Mouse (Mus musculus) right cerebral cortex, postnatal 25 days (tissue): ENCODE measurements around the gene Smim22.
A peak's percentile ranks its signal among the peaks of the same experiment; 100 is the strongest.

Source experiments
- DNase-seq: peaks from one replicate; pipeline ENCODE4 v3.0.0; 2022

Gene Smim22

DNA sequence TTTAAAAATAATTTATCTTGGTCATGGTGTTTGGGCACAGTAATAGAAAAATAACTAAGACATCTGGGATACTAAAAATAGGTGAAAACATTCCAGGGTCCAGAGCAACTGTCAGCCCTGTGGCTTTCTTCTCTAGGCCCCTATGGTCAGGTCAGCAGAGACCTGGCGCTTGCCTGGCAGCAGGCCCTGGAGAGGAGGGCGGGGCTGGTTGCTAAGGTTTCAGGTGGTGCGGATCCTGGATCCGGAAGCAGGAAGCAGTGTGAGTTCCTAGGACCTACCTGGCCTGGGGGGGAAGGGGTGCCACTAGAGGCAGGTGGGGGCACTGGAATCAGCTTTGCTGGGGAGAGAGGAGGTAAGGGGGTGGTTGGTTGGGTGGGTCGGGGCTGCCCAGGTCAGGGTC is at the start of gene Smim22:
TSS of gene Smim22 (plus strand) at position 222 of the 400 bp plus-strand sequence.
- no peak for DNase-seq

GRCm38 (mm10) chr16:4957446-4957845 is 49.6 kb upstream of the Smim22 start:
- DNase-seq: no peak

- DNase-seq: no peak
These were observed 46.8 kb upstream of the Smim22 start for GRCm38 (mm10) chr16:4960260-4960659.

- DNase-seq: no peak
These were observed 43.7 kb upstream of the Smim22 start for GRCm38 (mm10) chr16:4963346-4963745.

DNA sequence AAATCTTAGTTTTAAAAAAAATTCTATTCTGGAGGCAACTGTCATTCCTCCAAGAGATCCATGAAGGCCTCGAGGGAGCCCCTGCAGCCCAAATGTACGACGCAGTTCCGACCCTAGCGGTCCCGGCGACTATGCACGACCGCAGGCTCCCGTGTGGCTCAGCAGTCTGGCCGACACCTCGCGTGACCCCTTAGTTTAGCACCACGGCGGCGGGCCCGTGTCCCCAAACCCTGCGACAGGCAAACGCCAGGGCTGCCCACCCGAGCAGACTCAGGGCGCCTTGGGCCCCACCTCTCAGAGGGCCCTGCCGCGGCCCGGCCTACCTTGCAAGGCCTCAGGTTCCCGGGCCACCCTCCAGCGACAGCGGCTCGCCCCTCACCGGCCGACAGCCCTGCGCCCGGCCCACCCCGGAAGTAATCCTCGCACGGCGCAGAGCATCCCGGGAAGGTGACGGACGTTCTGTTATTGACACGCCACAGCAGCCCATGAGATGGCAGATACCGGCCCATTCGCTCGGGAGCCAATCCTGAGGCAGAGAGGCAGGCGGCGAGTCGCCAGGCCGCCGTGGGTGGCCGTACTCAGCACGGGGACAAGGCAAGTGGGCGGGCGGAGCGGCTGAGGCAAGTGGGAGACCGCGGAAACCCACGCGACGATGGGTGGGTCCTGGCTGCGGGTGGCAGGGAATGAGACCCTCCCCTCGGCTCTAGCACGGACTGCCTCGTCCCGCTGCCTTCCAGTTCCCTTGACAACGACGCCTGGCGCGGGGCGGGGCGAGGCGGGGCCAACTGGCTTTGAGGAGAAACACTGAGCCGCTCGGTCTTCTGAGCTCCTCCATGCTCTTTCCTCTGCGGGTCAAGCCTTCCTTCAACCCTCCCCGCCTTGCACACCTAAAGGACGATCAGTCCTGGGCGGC is 43.0 kb upstream of the Smim22 start, which contains the start of gene Anks3:
TSS of gene Anks3 (minus strand) at position 409 of the 913 bp plus-strand sequence.
- DNase-seq: peak; percentile 100

GRCm38 (mm10) chr16:4964731-4965391 is 42.2 kb upstream of the Smim22 start:
- DNase-seq: no peak

GRCm38 (mm10) chr16:4965392-4966129 is 41.5 kb upstream of the Smim22 start:
- no peak for DNase-seq

DNA sequence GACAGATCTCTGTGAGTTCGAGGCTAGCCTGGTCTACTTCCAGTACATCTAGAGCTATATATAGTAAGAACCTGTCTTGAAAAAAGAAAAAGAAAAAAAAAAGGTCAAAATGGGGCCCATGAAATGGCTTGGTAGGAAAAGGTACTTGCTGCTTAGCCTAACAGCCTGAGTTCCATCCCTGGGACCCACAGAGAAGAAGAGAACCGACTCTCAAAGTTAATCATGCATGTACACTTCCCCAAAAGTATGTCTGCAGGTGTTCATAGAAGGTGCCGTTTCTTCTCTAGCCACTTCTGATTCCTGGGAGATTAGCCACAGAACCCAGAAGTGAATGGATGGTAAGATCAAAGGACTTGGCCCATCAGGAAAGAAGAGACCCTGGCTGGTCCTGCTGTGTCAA is 38.7 kb upstream of the Smim22 start:
- no peak for DNase-seq

- DNase-seq: no peak
These were observed 37.8 kb upstream of the Smim22 start for GRCm38 (mm10) chr16:4969055-4969843.

- DNase-seq: no peak
These were observed 35.5 kb upstream of the Smim22 start for GRCm38 (mm10) chr16:4971626-4972025.

DNA sequence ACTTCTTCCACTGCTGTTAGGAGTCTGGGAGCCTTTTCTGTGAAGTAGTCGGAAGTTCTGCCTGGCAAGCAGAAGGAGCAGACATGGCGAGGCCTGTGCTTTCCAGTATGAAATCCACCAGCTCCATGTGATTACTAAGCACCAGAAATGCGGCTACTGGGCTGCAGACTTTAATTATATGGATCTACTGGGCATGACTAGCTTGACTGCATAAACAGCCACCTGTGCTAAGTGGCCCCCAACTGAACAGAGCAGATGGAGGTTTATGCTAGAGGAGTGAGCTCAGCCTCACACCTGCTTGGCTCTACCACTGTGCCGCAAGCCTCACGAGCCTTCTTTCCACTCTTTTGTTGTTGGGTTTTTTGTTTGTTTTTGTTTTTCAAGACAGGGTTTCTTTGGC is 32.6 kb upstream of the Smim22 start:
- DNase-seq: peak; percentile 18

DNA sequence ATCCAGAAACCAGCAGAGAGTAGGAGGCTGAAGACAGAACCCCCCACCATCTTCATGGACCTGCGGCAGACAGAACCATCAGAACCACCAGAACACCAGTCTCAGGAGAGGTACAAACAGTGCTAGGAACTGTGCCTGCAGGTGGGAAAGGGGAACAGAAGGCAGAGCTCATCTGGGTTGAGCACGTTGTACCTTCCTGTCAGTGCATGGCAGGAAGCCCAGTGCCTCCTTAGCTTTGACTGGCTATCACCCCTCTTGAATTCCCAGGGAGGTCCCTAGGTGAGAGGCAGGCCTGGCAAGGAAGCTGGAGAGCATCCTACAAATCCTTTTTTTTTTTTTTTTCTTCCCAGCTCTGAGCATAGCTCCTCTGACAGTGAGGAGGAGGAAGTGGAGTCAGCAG is 30.9 kb upstream of the Smim22 start:
- DNase-seq: peak; percentile 50

DNA sequence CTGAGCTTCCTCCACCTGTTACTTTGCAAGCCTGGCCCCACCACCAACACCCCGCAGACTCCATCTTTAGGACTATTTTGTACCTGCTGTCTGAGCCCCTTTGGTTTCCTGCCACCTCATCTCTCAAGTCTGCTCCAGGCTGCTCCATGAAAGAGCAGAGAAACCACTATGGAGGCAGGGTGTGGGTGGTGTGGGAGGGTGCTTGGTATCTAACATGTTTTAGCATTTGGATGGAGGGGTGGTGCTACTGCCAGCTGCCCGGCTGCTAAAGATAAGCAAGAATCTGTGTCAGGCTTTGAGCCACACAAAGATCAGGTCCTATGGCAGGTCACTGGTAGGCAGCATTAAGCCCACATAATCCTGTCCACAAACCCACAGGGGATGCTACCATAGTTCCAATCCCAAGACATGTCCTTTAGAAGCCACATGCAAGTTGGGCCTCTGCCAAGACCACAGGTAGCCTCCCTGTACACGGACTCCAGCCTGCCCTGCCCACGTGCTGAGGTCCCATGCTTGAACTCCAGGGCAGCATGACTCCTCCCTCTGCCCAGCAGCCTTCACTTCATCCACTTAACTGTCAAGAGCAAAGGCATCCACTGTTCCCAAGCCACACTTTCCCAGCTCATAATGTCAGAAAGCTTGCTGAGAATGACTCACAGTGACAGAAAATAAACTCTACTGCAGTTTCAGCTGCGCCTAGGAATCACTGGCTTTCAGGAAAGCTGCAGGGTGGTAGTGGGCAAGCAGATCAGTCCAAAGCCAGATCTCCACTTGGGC is 28.6 kb upstream of the Smim22 start:
- DNase-seq: peak; percentile 25

DNA sequence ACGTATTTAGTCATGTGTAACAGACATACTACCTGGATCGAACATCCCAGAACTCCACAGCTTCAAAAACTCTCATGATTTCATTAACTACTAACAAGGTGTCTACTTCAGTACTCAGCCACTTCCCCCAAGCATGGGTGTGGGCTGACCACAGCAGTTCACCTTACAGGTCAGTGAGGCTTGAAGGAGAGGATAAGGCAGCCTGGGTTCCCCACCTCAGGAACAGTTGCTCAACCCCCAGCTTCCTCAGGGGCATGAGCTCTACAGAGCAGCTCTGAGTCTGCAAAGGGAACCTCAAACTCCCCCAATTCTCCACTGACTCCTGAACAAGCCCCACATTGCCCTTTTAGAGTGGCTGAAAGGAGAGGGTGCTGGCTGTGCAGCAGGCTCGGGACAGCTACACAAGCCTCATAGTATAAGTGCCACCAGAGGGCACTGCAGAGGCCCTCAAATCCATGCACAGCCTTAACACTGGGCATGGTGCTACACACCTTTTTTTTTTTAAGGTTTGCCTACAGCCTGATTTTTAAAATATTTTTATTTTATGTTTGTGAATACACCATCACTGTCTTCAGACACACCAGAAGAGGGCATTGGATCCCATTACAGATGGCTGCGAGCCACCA is 27.2 kb upstream of the Smim22 start:
- no peak for DNase-seq

DNA sequence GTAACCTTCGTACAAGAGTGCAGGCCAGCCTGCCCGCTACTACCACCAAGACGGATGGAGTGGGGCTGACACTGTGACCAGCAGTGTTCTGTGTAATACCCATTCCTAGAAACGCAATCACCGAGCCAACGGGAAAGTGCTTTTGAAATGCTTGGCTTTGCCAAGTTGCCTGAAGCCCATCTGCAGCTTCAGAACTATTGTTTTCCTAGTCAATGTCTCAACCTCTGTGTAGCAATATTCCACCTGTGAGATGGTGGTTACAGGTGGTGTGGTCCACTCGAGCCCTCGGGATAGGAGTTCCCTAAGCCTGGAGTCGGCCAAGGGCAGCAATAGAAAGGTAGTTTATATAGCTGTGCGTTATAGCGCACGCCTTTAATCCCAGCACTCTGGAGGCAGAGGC is 22.4 kb upstream of the Smim22 start:
- DNase-seq: no peak

DNA sequence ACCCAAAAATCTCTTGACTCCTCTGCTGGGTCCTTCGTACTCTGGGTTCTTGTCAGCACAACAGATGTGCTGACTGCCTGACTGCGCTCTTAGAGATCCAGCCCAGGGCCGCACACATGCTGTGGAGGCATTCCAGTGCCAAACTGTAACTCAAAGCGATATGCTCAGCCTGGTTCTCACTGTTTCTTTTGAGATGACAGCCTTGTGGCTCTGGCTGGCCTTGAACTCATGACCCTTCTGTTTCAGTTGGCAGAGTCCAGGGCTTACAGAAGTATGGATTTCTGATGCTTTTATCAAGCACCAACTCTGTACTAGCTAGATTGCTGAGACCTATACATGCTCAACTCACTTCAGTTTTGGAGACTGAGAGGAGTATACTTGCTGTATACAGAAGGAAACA is 13.8 kb upstream of the Smim22 start:
- no peak for DNase-seq

- no peak for DNase-seq
These were observed 9.5 kb upstream of the Smim22 start, which contains the start of gene Sept12 for GRCm38 (mm10) chr16:4997553-4997952. Sept12 (minus strand) TSS chr16:4997852.

GRCm38 (mm10) chr16:4998984-4999383 is 8.1 kb upstream of the Smim22 start:
- no peak for DNase-seq

DNA sequence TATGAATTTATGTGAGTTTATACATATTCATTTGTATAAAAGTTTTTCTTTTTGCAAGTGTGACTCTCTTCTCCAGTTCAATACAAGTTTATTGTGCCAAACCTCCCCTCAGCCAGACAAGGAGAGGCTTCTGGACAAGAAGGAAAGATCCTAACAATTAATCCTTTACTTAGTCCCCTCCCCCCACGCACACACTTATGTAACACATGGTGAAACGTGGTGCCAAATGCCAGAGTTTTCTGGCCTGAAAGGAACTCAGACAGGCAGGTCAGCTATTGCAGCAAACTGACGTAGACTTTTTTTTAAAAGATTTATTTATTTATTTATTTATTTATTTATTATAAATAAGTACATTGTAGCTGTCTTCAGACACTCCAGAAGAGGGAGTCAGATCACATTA is 6.5 kb upstream of the Smim22 start:
- DNase-seq: no peak

- DNase-seq: no peak
These were observed 404 bp downstream of the Smim22 start for GRCm38 (mm10) chr16:5007492-5007891.

GRCm38 (mm10) chr16:5008076-5008475 is 988 bp downstream of the Smim22 start:
- DNase-seq: no peak
